Mouse (Mus musculus) embryonic facial prominence, embryonic 14.5 days (tissue): ENCODE measurements at regions not wholly inside any gene's neighbourhood (a gene's known extent, or its start where the extent isn't known, plus 50 kb on each side); places are given as distances from the start of the nearest gene placed in this dataset.

Source experiments
- ATAC-seq: fragments of 200-750 bp; cut with Nextera tagmentation; 2 replicates; pipeline ENCODE4 v1.8.0; 2017; ENCODE audit warnings: low read depth, moderate number of reproducible peaks, moderate TSS enrichment
- DNase-seq: peaks from one replicate; pipeline ENCODE4 v3.0.0-alpha.2; 2015; ENCODE audit warnings: low spot score
- H3K27ac ChIP-seq: fragments of 300-500 bp; sonication (generic); replicated peaks from 2 replicates; pipeline ENCODE4 v1.5.1; 2014; ENCODE audit warnings: low read depth, mild to moderate bottlenecking, low read length, moderate library complexity
- H3K27me3 ChIP-seq: fragments of 300-500 bp; sonication (generic); replicated peaks from 2 replicates; pipeline ENCODE4 v1.6.1; 2014; ENCODE audit warnings: low read length; ENCODE audit not compliant: control insufficient read depth, insufficient read depth
- H3K36me3 ChIP-seq: fragments of 300-500 bp; sonication (generic); 2 replicates; pipeline ENCODE4 v1.6.1; 2014; ENCODE audit warnings: low read length, mixed read lengths; ENCODE audit not compliant: control insufficient read depth, insufficient read depth
- H3K4me1 ChIP-seq: fragments of 300-500 bp; sonication (generic); 2 replicates; pipeline ENCODE4 v1.6.1; 2014; ENCODE audit warnings: antibody characterized with exemption, low read length; ENCODE audit not compliant: control insufficient read depth, insufficient read depth
- H3K4me2 ChIP-seq: fragments of 300-500 bp; sonication (generic); 2 replicates; pipeline ENCODE4 v1.6.1; 2014; ENCODE audit warnings: low read depth, mild to moderate bottlenecking, low read length, moderate library complexity, mixed read lengths
- H3K4me3 ChIP-seq: fragments of 300-500 bp; sonication (generic); 2 replicates; pipeline ENCODE4 v1.5.1; 2014; ENCODE audit warnings: low read depth, mild to moderate bottlenecking, low read length
- H3K9ac ChIP-seq: fragments of 300-500 bp; sonication (generic); 2 replicates; pipeline ENCODE4 v1.6.1; 2014; ENCODE audit warnings: low read depth, mild to moderate bottlenecking, low read length, moderate library complexity, mixed read lengths
- H3K9me3 ChIP-seq: fragments of 300-500 bp; sonication (generic); 2 replicates; pipeline ENCODE4 v1.6.1; 2016; ENCODE audit warnings: low read length; ENCODE audit not compliant: control insufficient read depth
- WGBS: fragments of 180-500 bp; shearing (Covaris S2); extraction: QIAGEN DNeasy Blood & Tissue Kit; methylation state at CpG from one replicate; pipeline ENCODE4 v1.1.7; 2014; 5-methylcytosine and 5-hydroxymethylcytosine counted together

GRCm38 (mm10) chr15:25468478-25468877, 54.9 kb upstream of the Basp1 start:
- ATAC-seq, result no peak
- no peaks in the 10 kb centered on the region for H3K9me3 ChIP-seq
- no peak for DNase-seq

GRCm38 (mm10) chr15:25469185-25469845, 55.8 kb upstream of the Basp1 start:
- Histone ChIP-seq H3K4me2 (peak overlapping the region; percentile 10; the same call in 1 of the 2 replicates), H3K4me3 (no peak overlapping the region), H3K27ac (0 out of 2 replicates have a peak overlapping the region, but pooled peaks have one; percentile 40), H3K9ac (no peak overlapping the region), H3K27me3 (no peaks in the 10 kb centered on the region), H3K4me1 (no peaks in the 10 kb centered on the region), H3K36me3 (no peaks in the 10 kb centered on the region), H3K9me3 (no peaks in the 10 kb centered on the region)
- DNase-seq, result no peak
- ATAC-seq, result no peak
- WGBS, result 56% methylated on average over 16 of the region's 16 CpGs

More at GRCm38 (mm10) chr15:25468478-25468877, 54.9 kb upstream of the Basp1 start:
- Histone ChIP-seq H3K27me3 (no peaks in the 10 kb centered on the region), H3K27ac (no peak overlapping the region), H3K9ac (no peak overlapping the region), H3K36me3 (no peaks in the 10 kb centered on the region), H3K4me3 (no peak overlapping the region), H3K4me2 (no peak overlapping the region), H3K4me1 (no peaks in the 10 kb centered on the region)
- 32% methylated on average over 2 of the region's 2 CpGs for WGBS

GRCm38 (mm10) chr15:25471331-25471730, 57.8 kb upstream of the Basp1 start:
- Histone ChIP-seq H3K4me1 (no peaks in the 10 kb centered on the region), H3K4me2 (no peak overlapping the region), H3K36me3 (no peaks in the 10 kb centered on the region), H3K27me3 (no peaks in the 10 kb centered on the region), H3K9me3 (no peaks in the 10 kb centered on the region), H3K9ac (no peak overlapping the region), H3K4me3 (no peak overlapping the region), H3K27ac (no peak overlapping the region)
- no peak for DNase-seq
- no peak for ATAC-seq
- whole genome bisulfite sequencing, result 80% methylated on average over 5 of the region's 5 CpGs

- H3K36me3 ChIP-seq, result no peaks in the 10 kb centered on the region
- 87% methylated on average over 3 of the region's 3 CpGs for WGBS
- no peak overlapping the region for H3K4me2 ChIP-seq
- H3K9me3 ChIP-seq, result no peaks in the 10 kb centered on the region
- DNase-seq (no peak), ATAC-seq (no peak)
- H3K27ac ChIP-seq, result no peak overlapping the region
- no peaks in the 10 kb centered on the region for H3K27me3 ChIP-seq
- no peaks in the 10 kb centered on the region for H3K4me1 ChIP-seq
- no peak overlapping the region for H3K9ac ChIP-seq
- no peak overlapping the region for H3K4me3 ChIP-seq
Observed at GRCm38 (mm10) chr15:25473201-25473710, 59.7 kb upstream of the Basp1 start.

GRCm38 (mm10) chr15:25474096-25474495, 60.5 kb upstream of the Basp1 start:
- Histone ChIP-seq H3K4me1 (no peaks in the 10 kb centered on the region), H3K27me3 (no peaks in the 10 kb centered on the region), H3K9ac (no peak overlapping the region), H3K36me3 (no peaks in the 10 kb centered on the region), H3K27ac (no peak overlapping the region), H3K4me2 (no peak overlapping the region), H3K9me3 (no peaks in the 10 kb centered on the region), H3K4me3 (no peak overlapping the region)
- DNase-seq (no peak), ATAC-seq (no peak)
- 71% methylated on average over 3 of the region's 3 CpGs for WGBS

- Histone ChIP-seq H3K36me3 (no peaks in the 10 kb centered on the region), H3K27ac (no peak overlapping the region), H3K27me3 (no peaks in the 10 kb centered on the region), H3K4me1 (no peaks in the 10 kb centered on the region), H3K9me3 (no peaks in the 10 kb centered on the region), H3K4me3 (no peak overlapping the region), H3K4me2 (no peak overlapping the region), H3K9ac (no peak overlapping the region)
- no peak for ATAC-seq
- 55% methylated on average over 3 of the region's 3 CpGs for WGBS
- peak; percentile 52 for DNase-seq
Observed at GRCm38 (mm10) chr15:25482586-25482985, 69.0 kb upstream of the Basp1 start.

- Histone ChIP-seq H3K9ac (no peak overlapping the region), H3K4me3 (no peak overlapping the region), H3K4me1 (no peaks in the 10 kb centered on the region), H3K27ac (no peak overlapping the region), H3K4me2 (no peak overlapping the region), H3K9me3 (no peaks in the 10 kb centered on the region), H3K36me3 (no peaks in the 10 kb centered on the region), H3K27me3 (no peaks in the 10 kb centered on the region)
- 54% methylated on average over 9 of the region's 9 CpGs for WGBS
- DNase-seq (no peak), ATAC-seq (no peak)
Observed at GRCm38 (mm10) chr15:25485372-25485771, 71.8 kb upstream of the Basp1 start.

- Histone ChIP-seq H3K4me2 (no peak overlapping the region), H3K27me3 (no peaks in the 10 kb centered on the region), H3K4me1 (no peaks in the 10 kb centered on the region), H3K4me3 (no peak overlapping the region), H3K9me3 (no peaks in the 10 kb centered on the region), H3K27ac (no peak overlapping the region), H3K9ac (no peak overlapping the region), H3K36me3 (no peaks in the 10 kb centered on the region)
- DNase-seq (peak; percentile 66), ATAC-seq (0 out of 2 replicates have a peak, but pooled peaks have one; percentile 50)
- 76% methylated on average over 7 of the region's 7 CpGs for WGBS
Observed at GRCm38 (mm10) chr15:25486158-25486557, 72.6 kb upstream of the Basp1 start.

GRCm38 (mm10) chr15:25489804-25490203, 76.2 kb upstream of the Basp1 start:
- H3K36me3 ChIP-seq, result no peaks in the 10 kb centered on the region
- WGBS, result 71% methylated on average over 6 of the region's 6 CpGs

More at GRCm38 (mm10) chr15:25489804-25490203, 76.2 kb upstream of the Basp1 start:
- DNase-seq (no peak), ATAC-seq (no peak)
- Histone ChIP-seq H3K27ac (no peak overlapping the region), H3K4me2 (no peak overlapping the region), H3K4me1 (peaks cover 4% of the 10 kb centered on the region; the same call in 1 of the 2 replicates), H3K4me3 (no peak overlapping the region), H3K9ac (no peak overlapping the region), H3K9me3 (no peaks in the 10 kb centered on the region), H3K27me3 (no peaks in the 10 kb centered on the region)
